Mouse (Mus musculus) ES-Bruce4 (cell line): Measurements from ENCODE around the gene Slc2a3. TPM values are rescaled to one million over a fixed set of nuclear protein-coding genes. Genes with fewer than 3 reads are reported as not detected.

Experiments used
- H3K27ac ChIP-seq: 2 replicates; pipeline ENCODE4 v1.5.1; 2012; ENCODE audit warnings: low read length, inconsistent platforms; ENCODE audit not compliant: insufficient read depth
- H3K27me3 ChIP-seq: 2 replicates; pipeline ENCODE4 v1.6.1; 2012; ENCODE audit warnings: mild to moderate bottlenecking, low read length, inconsistent platforms; ENCODE audit not compliant: control insufficient read depth, poor library complexity, insufficient read depth, severe bottlenecking
- H3K36me3 ChIP-seq: 2 replicates; pipeline ENCODE4 v1.6.1; 2012; ENCODE audit warnings: inconsistent platforms, mild to moderate bottlenecking, low read length, moderate library complexity; ENCODE audit not compliant: control insufficient read depth, poor library complexity, insufficient read depth, severe bottlenecking
- H3K4me1 ChIP-seq: one replicate; pipeline ENCODE4 v1.8.1; 2011; ENCODE audit warnings: low read length; ENCODE audit not compliant: control insufficient read depth, insufficient read depth
- H3K4me3 ChIP-seq: 2 replicates; pipeline ENCODE4 v1.5.1; 2011; ENCODE audit warnings: low read depth, mild to moderate bottlenecking, low read length
- H3K9ac ChIP-seq: 2 replicates; pipeline ENCODE4 v1.6.1; 2012; ENCODE audit warnings: low read depth, mild to moderate bottlenecking, inconsistent platforms; ENCODE audit not compliant: poor library complexity, severe bottlenecking
- H3K9me3 ChIP-seq: replicated peaks from 2 replicates; pipeline ENCODE4 v1.6.1; 2012; ENCODE audit warnings: mild to moderate bottlenecking, low read length, inconsistent platforms; ENCODE audit not compliant: control insufficient read depth, poor library complexity, insufficient read depth, severe bottlenecking
- CTCF ChIP-seq: IDR thresholded peaks from one replicate; pipeline ENCODE4 v1.8.1; 2011; ENCODE audit warnings: low read depth, low read length
- EP300 ChIP-seq: IDR thresholded peaks from 2 replicates; pipeline ENCODE4 v1.6.1; 2011; ENCODE audit warnings: low read depth, low read length; ENCODE audit not compliant: insufficient read depth
- POLR2A ChIP-seq: IDR thresholded peaks from one replicate; pipeline ENCODE4 v1.8.1; 2011; ENCODE audit warnings: low read length; ENCODE audit not compliant: insufficient read depth
- polyA plus RNA-seq: library from polyadenylated mRNA; stranded (reverse); fragments of >200 nt; gene quantifications from 2 replicates; pipeline ENCODE4 v1.2.4, GENCODE M21; 2011; ENCODE audit warnings: low read depth; ENCODE audit not compliant: missing spikeins, insufficient read depth, insufficient read length

The Slc2a3 gene
- polyA plus RNA-seq: 1,494 and 1,686 TPM in 2 replicates

DNA sequence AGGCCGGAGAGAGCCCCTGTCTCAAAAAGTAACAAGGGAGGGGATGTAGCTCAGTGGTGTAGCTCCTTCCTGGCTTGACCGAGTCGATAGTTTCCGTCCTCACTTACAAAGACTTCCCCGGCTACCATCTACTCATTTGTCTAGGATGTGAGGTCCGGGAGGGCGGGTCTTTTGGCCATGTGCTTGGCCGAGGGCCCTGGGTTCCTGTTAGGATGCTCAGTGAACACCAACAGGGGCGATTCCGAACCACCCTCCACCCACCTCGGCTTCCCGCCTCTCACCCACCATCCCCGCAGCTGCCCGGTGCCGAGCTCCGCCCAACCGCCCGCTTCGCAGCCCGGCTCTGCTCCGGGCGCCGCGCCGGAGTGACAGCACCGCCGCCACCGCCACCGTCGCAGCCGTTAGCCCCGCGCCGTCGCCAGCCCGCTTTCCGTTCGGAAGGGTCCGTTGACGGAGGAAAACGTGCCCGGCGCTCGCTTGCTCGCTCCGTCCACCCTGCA is at the start of gene Slc2a3:
Slc2a3 (minus strand) TSS at position 340 of the 500 bp plus-strand sequence.
- 0 out of 2 replicates have a peak, but pooled peaks cover 4% of the 10 kb centered on the region for H3K36me3 ChIP-seq
- peak within 1 kb of the TSS; percentile 73 for H3K27ac ChIP-seq
- H3K27me3 ChIP-seq: no peaks in the 10 kb centered on the region
- no peak for TF ChIP-seq POLR2A
- no peak for TF ChIP-seq CTCF
- TF ChIP-seq EP300: no peak
- peak within 1 kb of the TSS; percentile 77 for H3K9ac ChIP-seq
- no peaks in the 10 kb centered on the region for H3K4me1 ChIP-seq
- H3K9me3 ChIP-seq: no peaks in the 10 kb centered on the region
- peak within 1 kb of the TSS; percentile 67 for H3K4me3 ChIP-seq

GRCm38 (mm10) chr6:122843759-122844158 is 42.3 kb upstream of the Slc2a3 start:
- H3K4me3 ChIP-seq: no peak overlapping the region
- no peaks in the 10 kb centered on the region for H3K27me3 ChIP-seq
- no peaks in the 10 kb centered on the region for H3K4me1 ChIP-seq
- TF ChIP-seq CTCF (no peak), EP300 (no peak), POLR2A (no peak)
- no peak overlapping the region for H3K27ac ChIP-seq
- no peaks in the 10 kb centered on the region for H3K36me3 ChIP-seq
- H3K9me3 ChIP-seq: no peaks in the 10 kb centered on the region
- H3K9ac ChIP-seq: no peak overlapping the region

DNA sequence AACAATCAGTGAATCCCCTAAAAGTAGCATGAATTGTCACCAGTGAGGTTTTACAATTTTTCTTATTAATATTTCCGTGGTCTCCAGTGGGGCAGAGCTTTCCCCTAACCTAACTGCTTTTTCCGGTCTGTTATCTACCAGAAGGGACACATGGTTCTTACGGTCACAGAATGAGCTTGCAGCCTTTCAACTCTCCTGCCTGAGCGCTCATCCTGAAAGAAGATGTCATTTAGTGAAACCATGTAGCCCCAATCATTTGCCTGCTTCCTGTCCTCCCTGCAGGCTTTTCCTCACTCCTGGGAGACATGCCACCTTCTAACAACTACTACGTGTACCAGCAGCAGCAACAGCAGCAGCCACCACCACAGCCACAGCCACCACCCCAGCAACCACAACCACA is 36.1 kb upstream of the Slc2a3 start:
- Histone ChIP-seq H3K9me3 (no peaks in the 10 kb centered on the region), H3K4me3 (no peak overlapping the region), H3K4me1 (no peaks in the 10 kb centered on the region), H3K9ac (no peak overlapping the region), H3K27ac (no peak overlapping the region), H3K36me3 (no peaks in the 10 kb centered on the region), H3K27me3 (no peaks in the 10 kb centered on the region)
- TF ChIP-seq POLR2A (no peak), CTCF (no peak), EP300 (no peak)

DNA sequence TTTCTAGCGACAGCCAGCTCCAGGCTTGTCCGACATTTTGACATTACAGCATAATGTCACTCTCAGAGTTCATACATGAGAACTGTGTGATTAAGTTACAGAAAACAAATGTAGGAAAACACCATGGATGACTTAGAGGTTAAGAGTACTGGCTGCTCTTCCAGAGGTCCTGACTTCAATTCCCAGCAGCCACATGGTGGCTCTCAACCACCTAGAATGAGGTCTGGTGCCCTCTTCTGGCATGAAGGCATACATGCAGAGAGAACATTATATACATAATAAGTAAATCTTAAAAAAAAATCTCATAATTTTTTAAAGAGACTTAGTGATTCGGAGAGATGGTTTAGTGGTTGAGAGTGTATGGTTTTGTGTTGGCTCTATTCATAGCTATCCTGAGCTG is 35.5 kb upstream of the Slc2a3 start:
- H3K27me3 ChIP-seq: no peaks in the 10 kb centered on the region
- TF ChIP-seq CTCF (peak; percentile 32), EP300 (no peak), POLR2A (no peak)

DNA sequence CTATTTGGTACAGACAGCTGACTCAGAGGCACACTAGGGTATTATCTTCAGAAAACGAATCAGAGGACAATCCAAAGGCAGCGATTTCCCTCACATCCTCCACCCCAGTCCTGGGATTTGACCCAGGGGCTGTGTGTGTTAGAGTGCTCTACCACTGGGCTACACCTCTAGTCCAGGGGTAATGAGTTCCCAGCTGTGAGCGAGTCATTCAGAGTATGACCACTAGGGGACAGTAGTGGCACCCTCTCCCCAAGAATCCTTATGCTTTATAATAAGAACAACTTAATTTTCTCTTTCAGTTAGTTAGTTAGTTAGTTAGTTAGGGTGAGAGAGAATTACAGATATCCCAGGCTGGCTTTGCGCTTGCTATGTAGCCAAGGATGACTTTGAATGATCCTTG is 32.9 kb upstream of the Slc2a3 start:
- peak; percentile 51 for TF ChIP-seq CTCF
- TF ChIP-seq POLR2A: no peak
- no peaks in the 10 kb centered on the region for H3K9me3 ChIP-seq

More for the DNA sequence above, 35.5 kb upstream of the Slc2a3 start:
- no peaks in the 10 kb centered on the region for H3K36me3 ChIP-seq
- no peak overlapping the region for H3K4me3 ChIP-seq
- no peaks in the 10 kb centered on the region for H3K4me1 ChIP-seq
- no peak overlapping the region for H3K9ac ChIP-seq
- no peak overlapping the region for H3K27ac ChIP-seq
- H3K9me3 ChIP-seq: no peaks in the 10 kb centered on the region

DNA sequence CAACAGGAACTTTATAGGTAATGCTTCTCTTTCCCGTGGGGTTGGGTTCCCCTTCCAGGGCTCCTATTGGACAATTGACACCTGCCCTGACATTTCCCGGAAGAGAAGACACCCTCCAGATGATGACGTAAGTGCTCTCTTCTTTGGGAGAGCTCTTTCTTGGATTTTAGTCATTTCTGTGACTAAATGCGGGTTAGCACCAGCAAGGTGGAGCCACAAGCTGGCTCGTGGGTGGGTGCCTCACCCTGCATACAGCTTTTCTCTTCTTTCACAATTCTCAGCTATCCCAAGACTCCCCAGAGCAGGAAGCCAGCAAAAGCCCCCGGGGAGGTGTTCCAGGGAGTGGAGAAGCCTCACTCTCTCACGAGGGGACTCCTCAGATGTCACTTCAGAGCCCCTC is 31.4 kb upstream of the Slc2a3 start:
- Histone ChIP-seq H3K4me1 (no peaks in the 10 kb centered on the region), H3K27me3 (no peaks in the 10 kb centered on the region), H3K36me3 (no peaks in the 10 kb centered on the region), H3K4me3 (no peak overlapping the region), H3K27ac (no peak overlapping the region), H3K9me3 (no peaks in the 10 kb centered on the region), H3K9ac (no peak overlapping the region)
- TF ChIP-seq EP300 (no peak), POLR2A (no peak), CTCF (no peak)

More for the DNA sequence above, 32.9 kb upstream of the Slc2a3 start:
- Histone ChIP-seq H3K4me3 (no peak overlapping the region), H3K9ac (no peak overlapping the region), H3K27me3 (no peaks in the 10 kb centered on the region), H3K36me3 (no peaks in the 10 kb centered on the region), H3K4me1 (no peaks in the 10 kb centered on the region), H3K27ac (no peak overlapping the region)
